Mouse (Mus musculus): ENCODE data around the gene Mup14. TPM values are rescaled to one million over a fixed set of nuclear protein-coding genes. Genes with fewer than 3 reads are reported as not detected.
"Not testable (repeated sequence)": the region's sequence is repeated elsewhere in the genome, so short reads cannot be mapped to it uniquely, and the experiment has no call there.

Gene Mup14
- not detected for polyA plus RNA-seq (2012; fragmentation: generic; extraction: Trizol)

DNA sequence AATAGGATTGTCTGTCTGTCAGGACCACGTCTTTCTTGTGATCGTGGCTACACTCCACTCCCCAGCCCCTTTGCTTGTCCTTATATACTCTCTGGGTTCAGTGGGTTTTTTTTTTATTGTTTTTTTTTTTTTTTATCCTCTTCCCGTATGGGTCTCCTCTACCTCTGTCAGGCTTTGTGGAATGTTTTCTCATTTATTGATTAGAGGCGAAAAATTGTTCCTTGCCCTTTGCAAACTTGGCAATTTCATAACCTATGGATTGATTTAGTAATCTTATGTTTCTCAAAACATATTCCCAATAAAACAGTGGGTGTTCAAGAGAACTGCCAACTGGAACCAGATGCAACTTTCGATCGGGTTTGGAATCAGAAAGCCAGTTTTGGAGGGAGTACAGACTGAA lies at the start of gene Mup14:
Mup14 (minus strand) TSS at position 101 of the 400 bp plus-strand sequence.
- not testable (repeated sequence) for H3ac ChIP-seq (ENCODE audit: control insufficient read depth, insufficient read length); H3K4me3 ChIP-seq; H3K79me2 ChIP-seq (ENCODE audit: control insufficient read depth, insufficient read depth); H3K4me2 ChIP-seq (ENCODE audit: low read depth); H3K36me3 ChIP-seq (ENCODE audit: control insufficient read depth, insufficient read depth); H3K27me3 ChIP-seq (ENCODE audit: control insufficient read depth, insufficient read depth, insufficient read length)

DNA sequence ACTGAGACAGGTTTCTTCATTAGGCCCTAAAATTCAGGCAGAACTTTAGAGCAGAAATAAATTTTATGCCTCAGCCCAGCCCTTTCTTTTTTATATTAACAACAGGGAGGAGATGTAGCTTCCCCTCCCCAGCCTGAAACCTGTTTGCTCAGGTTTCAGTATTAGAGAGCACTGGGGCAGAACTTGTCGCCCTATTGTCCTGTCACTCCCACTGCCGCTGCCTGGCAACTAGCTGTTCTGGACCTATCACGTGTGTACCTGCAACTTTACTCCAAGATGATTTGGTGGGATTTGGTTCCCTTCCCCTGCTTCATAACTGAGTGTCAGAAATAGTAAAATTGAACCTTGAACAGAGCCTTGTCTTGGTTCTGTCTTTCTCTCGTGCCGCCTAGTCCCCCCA lies 34.3 kb upstream of the Mup14 start:
- H3ac ChIP-seq (ENCODE audit: control insufficient read depth, insufficient read length); H3K4me2 ChIP-seq (ENCODE audit: low read depth); H3K27me3 ChIP-seq (ENCODE audit: control insufficient read depth, insufficient read depth, insufficient read length); H3K79me2 ChIP-seq (ENCODE audit: control insufficient read depth, insufficient read depth); H3K36me3 ChIP-seq (ENCODE audit: control insufficient read depth, insufficient read depth); H3K4me3 ChIP-seq: not testable (repeated sequence)

Other genes with a start within 250 kb of the Mup14 start
- gene Mup13, start 75.7 kb downstream of the Mup14 start, polyA plus RNA-seq (2012; fragmentation: generic; extraction: Trizol), result not detected
- gene Mup15, start 135.7 kb upstream of the Mup14 start, polyA plus RNA-seq (2012; fragmentation: generic; extraction: Trizol), result not detected
- not detected for gene Mup16, start 215.5 kb upstream of the Mup14 start, polyA plus RNA-seq (2012; fragmentation: generic; extraction: Trizol)

Measured in myocyte (in vitro differentiated cells).